Mouse (Mus musculus) embryonic facial prominence, embryonic 11.5 days (tissue): Measurements from ENCODE around the gene Dusp13. TPM values are rescaled to one million over a fixed set of nuclear protein-coding genes. Genes with fewer than 3 reads are reported as not detected.

ENCODE experiments used
- ATAC-seq: fragments of 200-750 bp; cut with Nextera tagmentation; replicated peaks from 2 replicates; pipeline ENCODE4 v1.8.0; 2017; ENCODE audit warnings: low read depth; ENCODE audit not compliant: insufficient number of reproducible peaks, low FRiP score, low TSS enrichment
- DNase-seq: peaks from one replicate; pipeline ENCODE4 v3.0.0-alpha.2; 2015; ENCODE audit warnings: low spot score
- H3K27ac ChIP-seq: fragments of 300-500 bp; sonication (generic); replicated peaks from 2 replicates; pipeline ENCODE4 v1.5.1; 2014; ENCODE audit warnings: mild to moderate bottlenecking, low read depth, low read length, control low read depth
- H3K27me3 ChIP-seq: fragments of 300-500 bp; sonication (generic); 2 replicates; pipeline ENCODE4 v1.6.1; 2014; ENCODE audit warnings: mild to moderate bottlenecking, low read length, moderate library complexity, mixed read lengths; ENCODE audit not compliant: control insufficient read depth, insufficient read depth
- H3K36me3 ChIP-seq: fragments of 300-500 bp; sonication (generic); replicated peaks from 2 replicates; pipeline ENCODE4 v1.6.1; 2014; ENCODE audit warnings: low read depth, mild to moderate bottlenecking, low read length, moderate library complexity, mixed read lengths; ENCODE audit not compliant: control insufficient read depth, insufficient read depth
- H3K4me1 ChIP-seq: fragments of 300-500 bp; sonication (generic); 2 replicates; pipeline ENCODE4 v1.6.1; 2014; ENCODE audit warnings: low read length, mixed read lengths; ENCODE audit not compliant: control insufficient read depth, insufficient read depth
- H3K4me2 ChIP-seq: fragments of 300-500 bp; sonication (generic); 2 replicates; pipeline ENCODE4 v1.6.1; 2014; ENCODE audit warnings: low read depth, mild to moderate bottlenecking, control low read depth, low read length, moderate library complexity
- H3K4me3 ChIP-seq: fragments of 300-500 bp; sonication (generic); 2 replicates; pipeline ENCODE4 v1.5.1; 2014; ENCODE audit warnings: low read depth, low read length, control low read depth
- H3K9ac ChIP-seq: fragments of 300-500 bp; sonication (generic); replicated peaks from 2 replicates; pipeline ENCODE4 v1.6.1; 2014; ENCODE audit warnings: mild to moderate bottlenecking, control low read depth, low read length
- H3K9me3 ChIP-seq: fragments of 300-500 bp; sonication (generic); replicated peaks from 2 replicates; pipeline ENCODE4 v1.6.1; 2016; ENCODE audit warnings: mild to moderate bottlenecking, low read length, inconsistent platforms, mixed read lengths; ENCODE audit not compliant: control insufficient read depth
- WGBS: fragments of 180-500 bp; shearing (Covaris S2); extraction: QIAGEN DNeasy Blood & Tissue Kit; methylation state at CpG from one replicate; pipeline ENCODE4 v1.1.7; 2014; 5-methylcytosine and 5-hydroxymethylcytosine counted together
- polyA plus RNA-seq: library from polyadenylated mRNA; unstranded; fragments of >200 nt; fragmentation: Nextera tagmentation; extraction: Ambion mirVana; gene quantifications from 2 replicates; pipeline ENCODE4 v1.2.1, GENCODE M21; 2014

Gene Dusp13
- polyA plus RNA-seq, 1 experiment from 2014 or later = not detected

DNA sequence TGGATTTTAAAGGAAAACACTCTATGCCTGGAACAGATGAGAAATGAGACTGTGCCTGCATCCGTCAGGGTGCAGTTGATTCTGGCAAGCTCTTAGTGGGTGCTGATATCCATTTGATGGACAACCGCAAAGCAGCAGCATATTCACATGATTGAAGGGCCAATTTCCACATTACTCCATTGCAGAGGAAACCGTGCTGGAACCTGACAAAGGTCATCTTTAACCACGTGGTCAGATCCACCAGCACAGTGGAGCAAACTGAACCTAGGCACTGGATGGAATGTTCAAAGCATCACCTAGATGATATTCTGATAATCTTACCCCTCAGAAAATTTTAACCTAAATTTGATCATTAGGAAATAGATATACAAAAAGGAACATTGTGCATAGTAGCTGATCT is 25.2 kb upstream of the Dusp13 start:
- no peak overlapping the region for H3K4me2 ChIP-seq
- ATAC-seq (no peak), DNase-seq (no peak)
- H3K9me3 ChIP-seq = no peaks in the 10 kb centered on the region
- H3K9ac ChIP-seq = no peak overlapping the region
- WGBS = 92% methylated on average over 4 of the region's 4 CpGs
- no peaks in the 10 kb centered on the region; the same call in none of the 2 replicates for H3K36me3 ChIP-seq
- H3K4me1 ChIP-seq = no peaks in the 10 kb centered on the region
- no peak overlapping the region for H3K4me3 ChIP-seq
- no peaks in the 10 kb centered on the region for H3K27me3 ChIP-seq
- H3K27ac ChIP-seq = no peak overlapping the region

DNA sequence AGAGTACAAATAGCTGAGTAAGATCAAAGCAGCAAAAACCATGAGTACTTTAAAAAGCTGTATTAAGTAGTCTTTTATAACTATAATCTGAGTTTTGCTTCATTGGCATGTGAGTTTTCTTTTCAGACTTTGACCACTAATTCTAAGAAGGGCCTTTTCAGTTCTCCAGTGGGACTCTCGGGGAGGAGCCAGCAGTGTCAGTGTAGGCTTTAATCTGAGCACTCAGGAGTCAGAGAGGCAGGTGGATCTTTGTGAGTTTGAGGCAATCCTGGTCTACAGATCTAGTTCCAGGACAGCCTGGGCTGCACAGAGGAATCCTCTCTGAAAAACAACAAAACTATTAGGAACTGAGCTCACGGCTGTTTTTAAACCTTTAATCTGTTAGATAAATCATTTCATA is 23.0 kb upstream of the Dusp13 start:
- ATAC-seq (no peak), DNase-seq (no peak)
- Histone ChIP-seq H3K4me1 (no peaks in the 10 kb centered on the region), H3K9me3 (no peaks in the 10 kb centered on the region), H3K9ac (no peak overlapping the region), H3K27me3 (no peaks in the 10 kb centered on the region), H3K4me2 (no peak overlapping the region), H3K36me3 (no peaks in the 10 kb centered on the region; the same call in 1 of the 2 replicates), H3K4me3 (no peak overlapping the region), H3K27ac (no peak overlapping the region)
- 77% methylated on average over 2 of the region's 2 CpGs for WGBS

DNA sequence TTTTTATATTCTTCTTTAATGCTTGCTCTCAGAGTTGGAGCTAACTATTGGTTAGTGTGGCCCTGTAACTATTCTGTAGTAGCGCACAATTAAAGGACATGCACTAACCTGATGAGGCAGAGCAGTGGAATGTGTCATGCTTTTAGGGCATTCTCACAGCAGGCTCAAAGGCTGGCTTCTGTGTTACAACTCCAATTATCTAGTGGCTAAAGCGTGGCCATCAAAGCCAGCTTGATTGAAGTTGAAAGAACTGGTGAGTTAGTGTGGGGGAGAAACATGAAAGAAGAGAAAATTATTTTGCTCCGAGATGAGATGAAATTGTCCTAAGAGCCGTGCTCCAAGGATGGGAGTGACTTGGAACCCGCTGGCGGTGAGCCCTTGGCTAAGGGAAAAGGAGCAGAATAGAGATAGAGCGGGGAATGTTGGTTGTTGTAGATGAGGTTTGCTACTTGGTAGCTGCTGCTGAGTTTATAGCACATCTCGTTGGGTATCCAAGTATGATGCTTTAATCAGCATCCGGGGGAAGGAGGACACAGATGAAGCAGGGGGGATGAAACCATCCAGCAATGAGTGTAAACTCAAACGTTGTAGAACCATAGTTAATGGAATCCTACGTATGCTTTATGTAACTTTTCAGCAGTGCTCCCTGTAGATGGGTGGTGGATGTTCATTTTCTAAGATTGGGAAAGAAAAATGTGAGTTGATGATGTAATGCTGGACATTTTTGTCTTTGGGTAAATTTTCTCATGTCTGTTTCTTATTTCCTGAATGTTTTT is 21.7 kb upstream of the Dusp13 start:
- H3K4me2 ChIP-seq = no peak overlapping the region
- H3K36me3 ChIP-seq = no peaks in the 10 kb centered on the region; the same call in 1 of the 2 replicates
- no peaks in the 10 kb centered on the region for H3K27me3 ChIP-seq
- H3K9ac ChIP-seq = no peak overlapping the region
- no peak for ATAC-seq
- no peak overlapping the region for H3K27ac ChIP-seq
- no peak overlapping the region for H3K4me3 ChIP-seq
- no peak for DNase-seq
- 77% methylated on average over 11 of the region's 11 CpGs for WGBS
- no peaks in the 10 kb centered on the region for H3K9me3 ChIP-seq
- no peaks in the 10 kb centered on the region for H3K4me1 ChIP-seq

DNA sequence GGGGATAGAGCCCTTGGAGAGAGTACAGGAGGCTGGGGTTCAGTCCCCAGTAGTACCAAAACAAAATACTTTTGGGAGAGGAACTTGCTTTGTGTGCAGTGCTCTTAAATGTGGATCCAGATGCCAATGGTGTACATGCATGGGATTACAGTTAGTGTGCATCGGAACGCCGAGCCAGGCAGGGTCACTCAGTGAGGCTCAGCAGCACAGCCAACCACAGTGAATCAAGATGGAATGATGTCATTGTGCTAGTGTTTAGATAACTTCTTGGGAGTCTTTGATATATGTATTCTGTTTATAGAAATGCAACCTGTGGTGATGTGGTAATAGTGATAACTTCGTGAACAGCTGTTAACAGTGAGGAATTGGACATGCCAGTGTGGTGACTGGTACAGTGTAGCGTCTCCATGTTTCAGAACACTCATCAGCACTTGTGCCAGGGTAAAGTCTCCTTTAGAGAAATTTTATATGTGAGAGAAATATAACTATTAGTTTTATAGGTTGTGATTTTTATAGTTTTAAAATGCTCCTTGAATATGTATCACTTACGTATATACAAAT is 15.5 kb upstream of the Dusp13 start:
- Histone ChIP-seq H3K4me1 (no peaks in the 10 kb centered on the region), H3K4me3 (no peak overlapping the region), H3K27ac (no peak overlapping the region), H3K9me3 (no peaks in the 10 kb centered on the region), H3K9ac (no peak overlapping the region), H3K27me3 (no peaks in the 10 kb centered on the region), H3K4me2 (no peak overlapping the region), H3K36me3 (no peaks in the 10 kb centered on the region)
- no peak for ATAC-seq
- 90% methylated on average over 6 of the region's 6 CpGs for WGBS
- no peak for DNase-seq

DNA sequence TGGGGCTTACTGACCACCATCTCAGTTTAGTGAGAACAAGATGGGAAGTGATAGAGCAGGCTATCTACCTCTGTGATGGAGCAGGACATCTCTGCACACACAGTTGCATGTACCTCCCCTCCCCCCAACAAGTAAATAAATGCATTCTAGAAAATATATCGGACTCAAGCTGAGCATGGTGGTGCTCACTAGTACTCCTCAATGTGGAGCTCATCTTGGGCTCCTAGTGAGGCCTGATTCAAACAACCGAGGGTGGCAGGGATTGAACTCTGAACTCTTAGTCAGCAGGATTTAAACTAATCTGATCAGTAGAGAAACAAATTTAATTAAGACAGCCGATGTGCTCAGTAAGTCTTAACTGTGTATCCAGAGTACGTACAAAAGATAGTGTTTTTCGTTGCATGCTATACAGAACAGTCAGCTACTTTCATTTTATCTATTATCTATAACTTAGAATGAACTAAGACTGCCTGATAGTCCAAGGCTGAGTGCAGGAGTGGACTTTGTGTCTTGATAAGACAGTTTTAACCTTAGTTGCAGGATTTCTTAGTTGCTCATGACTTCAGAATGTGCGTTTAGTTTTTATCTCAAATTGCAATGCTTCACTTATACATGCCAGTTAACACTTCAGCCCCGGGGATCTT is 14.9 kb upstream of the Dusp13 start:
- Histone ChIP-seq H3K4me2 (no peak overlapping the region), H3K4me3 (no peak overlapping the region), H3K9me3 (no peaks in the 10 kb centered on the region), H3K27ac (no peak overlapping the region), H3K36me3 (no peaks in the 10 kb centered on the region), H3K27me3 (no peaks in the 10 kb centered on the region), H3K9ac (no peak overlapping the region), H3K4me1 (no peaks in the 10 kb centered on the region)
- DNase-seq (no peak), ATAC-seq (no peak)
- 83% methylated on average over 7 of the region's 7 CpGs for WGBS

DNA sequence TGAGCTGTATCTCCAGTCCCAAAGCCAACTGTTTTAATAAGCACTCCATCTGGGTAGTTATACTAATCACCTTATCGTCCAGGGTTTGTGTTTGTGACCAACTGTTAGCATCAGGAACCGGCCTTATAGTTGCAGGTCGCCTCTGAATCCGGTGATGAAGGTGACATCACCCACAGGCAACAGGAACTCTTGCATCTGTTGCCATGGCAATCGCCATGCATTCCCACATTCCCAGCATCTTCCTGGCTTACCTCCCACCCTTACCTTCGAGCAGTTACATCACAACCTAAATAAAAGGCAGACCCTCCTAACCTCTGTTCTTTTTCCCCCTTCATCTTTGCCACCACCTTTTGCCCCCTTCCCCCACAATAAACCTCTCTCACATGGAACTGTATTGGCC is 13.7 kb upstream of the Dusp13 start:
- H3K4me2 ChIP-seq = no peak overlapping the region
- no peak overlapping the region for H3K27ac ChIP-seq
- no peak for ATAC-seq
- no peak for DNase-seq
- no peaks in the 10 kb centered on the region for H3K9me3 ChIP-seq
- H3K4me3 ChIP-seq = no peak overlapping the region
- no peaks in the 10 kb centered on the region for H3K4me1 ChIP-seq
- H3K36me3 ChIP-seq = no peaks in the 10 kb centered on the region
- WGBS = 89% methylated on average over 6 of the region's 6 CpGs
- H3K27me3 ChIP-seq = no peaks in the 10 kb centered on the region
- no peak overlapping the region for H3K9ac ChIP-seq

DNA sequence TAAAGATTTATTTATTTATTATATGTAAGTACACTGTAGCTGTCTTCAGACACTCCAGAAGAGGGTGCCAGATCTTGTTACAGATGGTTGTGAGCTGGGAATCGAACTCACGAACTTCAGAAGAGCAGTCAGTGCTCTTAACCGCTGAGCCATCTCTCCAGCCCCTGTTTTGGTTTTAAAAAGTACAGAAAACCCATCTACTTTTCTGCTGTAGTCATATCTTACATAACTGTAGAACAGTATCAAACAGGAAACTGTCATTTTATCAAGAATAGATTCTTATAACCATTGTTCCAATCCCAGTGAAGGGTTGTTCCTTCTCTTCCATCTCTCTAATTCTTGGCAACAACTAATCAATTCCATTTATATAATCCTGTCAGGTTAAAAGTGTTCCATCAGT is 12.8 kb upstream of the Dusp13 start:
- DNase-seq = no peak
- H3K9me3 ChIP-seq = no peaks in the 10 kb centered on the region
- H3K9ac ChIP-seq = no peak overlapping the region
- no peaks in the 10 kb centered on the region for H3K36me3 ChIP-seq
- no peak overlapping the region for H3K4me3 ChIP-seq
- H3K4me2 ChIP-seq = no peak overlapping the region
- no peaks in the 10 kb centered on the region for H3K4me1 ChIP-seq
- ATAC-seq = no peak
- H3K27me3 ChIP-seq = no peaks in the 10 kb centered on the region
- H3K27ac ChIP-seq = no peak overlapping the region
- 85% methylated on average over 3 of the region's 3 CpGs for WGBS

DNA sequence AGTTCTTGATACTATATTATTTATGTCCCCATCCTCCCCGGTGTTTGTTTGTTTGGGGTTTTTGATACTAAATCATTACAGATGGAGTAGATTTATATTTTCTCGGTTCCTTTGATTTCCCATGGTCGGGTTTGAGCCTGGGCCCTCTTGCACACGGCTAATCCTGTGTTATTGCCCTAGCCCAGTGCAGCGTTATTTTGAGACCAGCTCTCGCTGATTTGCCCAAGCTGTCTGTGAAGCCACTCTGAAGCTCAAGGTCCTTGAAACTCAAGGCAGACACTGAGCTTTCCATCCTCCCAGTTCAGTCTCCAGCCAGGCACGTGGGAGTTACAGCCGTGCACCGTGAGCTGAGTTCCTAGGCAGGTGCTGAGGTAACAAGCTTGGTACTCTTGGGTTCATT is 10.6 kb upstream of the Dusp13 start:
- WGBS = 82% methylated on average over 9 of the region's 9 CpGs

More for the DNA sequence above, 10.6 kb upstream of the Dusp13 start:
- H3K4me2 ChIP-seq = no peak overlapping the region
- ATAC-seq (no peak), DNase-seq (no peak)
- H3K36me3 ChIP-seq = no peaks in the 10 kb centered on the region
- H3K9ac ChIP-seq = no peak overlapping the region
- no peak overlapping the region for H3K4me3 ChIP-seq
- no peaks in the 10 kb centered on the region for H3K27me3 ChIP-seq
- H3K27ac ChIP-seq = no peak overlapping the region
- no peaks in the 10 kb centered on the region for H3K4me1 ChIP-seq
- no peaks in the 10 kb centered on the region for H3K9me3 ChIP-seq
